Mouse (Mus musculus) left cerebral cortex, postnatal 14 days (tissue): ENCODE measurements at regions not wholly inside any gene's neighbourhood (a gene's known extent, or its start where the extent isn't known, plus 50 kb on each side); places are given as distances from the start of the nearest gene placed in this dataset.
A peak's percentile ranks its signal among the peaks of the same experiment; 100 is the strongest.

ENCODE experiments used
- DNase-seq, 2 experiments: peaks; one replicate each; pipeline ENCODE4 v3.0.0; 2021 to 2022; ENCODE audit warnings: low spot score in 2 of 2, mixed read lengths in 1 of 2
- intact Hi-C: fragments of 180-260 bp; cut with DNase I; formaldehyde crosslinking; loops from one replicate; pipeline ENCODE4 v1.15.1; 2025

GRCm38 (mm10) chr3:34196451-34197162 lies 115.5 kb upstream of the Dnajc19 start:
- intact Hi-C loops: loop anchor here (5.0 to 10.0 kb wide), 2 partner anchors 112 to 239 kb away; partner anchors contain the start of gene Dnajc19
- no peak for DNase-seq

DNA sequence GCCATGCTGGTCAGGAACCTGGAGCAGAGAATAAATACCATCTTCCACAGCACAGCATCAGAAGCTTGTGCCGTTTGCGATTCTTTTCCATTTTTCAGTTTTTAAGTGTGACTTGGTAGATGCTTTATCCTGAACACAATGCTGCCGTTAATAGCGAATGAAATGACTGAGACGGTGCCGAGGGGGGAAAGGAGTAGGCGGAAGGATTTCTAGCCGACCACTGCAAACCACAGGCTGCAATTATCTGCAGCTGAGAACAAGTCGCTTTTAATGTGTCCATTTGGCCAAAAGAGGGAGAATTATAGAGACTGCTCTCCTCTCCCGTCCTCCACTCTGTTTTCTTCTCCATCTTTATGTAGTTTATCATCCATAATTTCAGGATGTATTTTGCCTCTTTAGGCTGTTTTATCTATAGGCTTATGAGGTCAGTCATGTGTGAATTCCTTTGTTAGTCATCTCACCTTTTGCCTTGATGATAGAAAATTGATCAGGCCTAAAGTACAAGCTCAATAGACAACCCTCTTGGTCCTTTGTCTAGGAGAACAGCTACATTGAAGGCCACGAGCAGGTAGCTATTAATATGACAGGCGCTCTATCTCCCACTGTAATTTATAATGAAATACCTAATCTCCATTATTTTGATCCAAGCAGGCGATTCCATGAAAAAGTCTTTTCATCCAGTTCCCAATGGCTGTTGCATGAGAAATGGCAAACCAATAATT lies 114.8 kb upstream of the Dnajc19 start:
- no peak for DNase-seq
- intact Hi-C loops: loop anchor here (5.0 to 10.0 kb wide), 2 partner anchors 111 to 239 kb away; partner anchors contain the start of gene Dnajc19

- intact Hi-C loops: no loop called here
- DNase-seq: no peak
Observed at GRCm38 (mm10) chr3:34173416-34174097, 92.4 kb upstream of the Dnajc19 start.

GRCm38 (mm10) chr3:34172899-34173298 lies 91.8 kb upstream of the Dnajc19 start:
- no peak for DNase-seq
- intact Hi-C loops: no loop called here

- intact Hi-C loops: no loop called here
Observed at GRCm38 (mm10) chr3:34171893-34172292, 90.8 kb upstream of the Dnajc19 start.

DNA sequence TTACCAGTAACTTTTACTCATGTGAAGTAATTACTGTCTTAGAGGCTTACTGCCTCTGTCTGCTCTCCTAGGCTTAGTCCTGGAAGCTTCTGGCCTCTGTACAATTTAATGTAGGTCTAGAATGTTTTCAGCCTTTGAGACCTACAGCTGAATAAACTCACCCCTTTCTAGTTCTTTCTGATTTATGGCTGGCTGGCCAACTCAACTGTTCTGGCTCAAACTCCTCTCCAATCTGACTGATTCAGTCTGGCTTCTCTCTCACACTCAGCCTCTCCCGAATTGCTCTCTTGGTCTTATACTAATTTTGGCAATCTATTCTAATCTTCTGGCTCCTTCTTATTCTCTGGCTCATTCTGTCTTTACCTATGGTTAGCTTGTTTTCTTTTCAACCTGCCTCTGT lies 87.0 kb upstream of the Dnajc19 start:
- DNase-seq: no peak
- intact Hi-C loops: no loop called here

More at GRCm38 (mm10) chr3:34171893-34172292, 90.8 kb upstream of the Dnajc19 start:
- no peak for DNase-seq

DNA sequence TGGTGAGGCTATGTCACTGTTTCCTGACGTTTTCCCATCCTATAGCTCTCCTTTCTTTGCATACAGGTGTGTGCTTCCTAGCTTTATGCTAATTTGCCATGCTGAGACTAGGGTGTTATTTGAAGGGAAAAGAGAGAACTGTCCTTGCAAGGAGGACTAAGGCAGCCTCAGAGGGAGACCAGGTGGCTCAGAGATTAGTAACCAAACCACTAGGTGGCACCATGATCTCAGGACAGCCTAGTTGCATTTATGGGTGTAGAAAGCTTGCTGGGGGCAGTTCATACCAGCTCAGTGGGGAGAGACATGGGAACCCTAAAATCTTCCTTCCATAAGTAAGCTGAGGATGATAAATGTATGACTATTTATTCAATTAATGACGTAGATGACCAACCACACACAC lies 68.9 kb upstream of the Dnajc19 start:
- DNase-seq: peak; percentile 19 to 28
- intact Hi-C loops: no loop called here

DNA sequence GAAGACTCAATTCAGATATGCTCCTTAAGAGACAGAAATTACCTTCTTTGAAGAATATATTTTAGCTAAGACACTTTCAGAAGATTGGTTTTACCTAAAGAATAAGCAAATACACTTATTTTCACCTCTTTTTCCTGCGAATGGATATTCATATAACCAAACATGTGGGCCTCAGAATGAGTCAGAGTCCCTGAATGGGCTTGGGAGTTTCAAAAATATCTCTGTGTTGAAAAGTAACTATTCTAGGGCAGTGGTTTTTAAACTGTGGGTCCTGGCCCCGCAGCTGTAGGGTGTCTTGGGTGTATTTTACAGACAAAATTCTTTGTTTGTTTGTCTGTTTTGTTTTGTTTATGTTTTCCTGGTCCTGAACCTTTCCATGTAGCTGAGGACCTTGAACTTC lies 62.5 kb upstream of the Dnajc19 start:
- no peak for DNase-seq
- intact Hi-C loops: no loop called here

DNA sequence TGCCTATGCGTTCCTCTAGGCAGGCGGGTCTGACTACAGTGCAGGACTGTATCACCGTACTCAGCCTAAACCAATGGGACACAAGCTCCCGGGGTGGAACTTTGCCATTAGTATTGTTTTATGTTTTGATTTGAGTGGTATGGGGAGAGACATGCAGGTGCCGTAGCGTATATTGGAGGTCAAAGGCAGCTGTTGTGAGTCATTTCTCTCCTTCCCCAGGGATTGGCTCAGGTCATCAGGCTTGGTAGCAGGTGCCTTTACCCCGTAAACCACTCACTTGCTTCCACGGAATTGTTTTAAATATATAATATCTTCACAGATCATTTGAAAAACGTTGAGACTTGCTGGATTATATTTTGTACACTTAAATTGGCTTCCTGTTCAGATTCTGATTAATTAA lies 58.1 kb upstream of the Dnajc19 start:
- intact Hi-C loops: no loop called here
- no peak for DNase-seq

GRCm38 (mm10) chr3:34137984-34138383 lies 56.9 kb upstream of the Dnajc19 start:
- intact Hi-C loops: no loop called here
- no peak for DNase-seq

GRCm38 (mm10) chr3:34136385-34136784 lies 55.3 kb upstream of the Dnajc19 start:
- intact Hi-C loops: no loop called here

More at GRCm38 (mm10) chr3:34136385-34136784, 55.3 kb upstream of the Dnajc19 start:
- no peak for DNase-seq
